24 mouse cellular contexts compared by ENCODE assay signal in genomic region chr5:12584886-12585285, GRCm38 (mm10).
"Had no signal": no experiment of that assay in that cellular context is flagged by ENCODE, and none has a peak within 500 bp of the region (broad histone marks: within the 10 kb centered on the region; RNA-seq: fewer than 3 reads in every experiment).

No protein-coding gene starts in this region.

- H3K27me3 ChIP-seq: kidney, embryonic 15.5 days; limb, embryonic 12.5 days; limb, embryonic 15.5 days; midbrain, embryonic 13.5 days had no signal

- H3K4me1 ChIP-seq: midbrain, embryonic 10.5 days; midbrain, embryonic 13.5 days had no signal

- H3K4me2 ChIP-seq: kidney, embryonic 15.5 days; limb, embryonic 12.5 days; limb, embryonic 15.5 days; liver, embryonic 11.5 days; lung, embryonic 14.5 days; midbrain, embryonic 13.5 days; neural tube, embryonic 13.5 days had no signal

- ATAC-seq: intestine, postnatal 0 days; liver, postnatal 0 days; lung, postnatal 0 days; midbrain, embryonic 13.5 days; midbrain, embryonic 16.5 days had no signal

- H3K4me3 ChIP-seq: kidney, embryonic 15.5 days; limb, embryonic 12.5 days; limb, embryonic 15.5 days; midbrain, embryonic 10.5 days; midbrain, embryonic 13.5 days; myocyte; neural tube, embryonic 13.5 days had no signal

- DNase-seq: kidney, adult 2 months; kidney, postnatal 14 days; kidney, postnatal 4 days; left cerebral cortex, postnatal 4 days; liver, postnatal 0 days; lung, embryonic 14.5 days; right cerebral cortex, postnatal 25 days; spleen, adult 18-20 months; thymus, adult 2 months; thymus, postnatal 14 days; thymus, postnatal 4 days had no signal

- H3K9ac ChIP-seq: kidney, embryonic 15.5 days; limb, embryonic 12.5 days; limb, embryonic 15.5 days; liver, embryonic 14.5 days; liver, postnatal 0 days; lung, embryonic 14.5 days; midbrain, embryonic 13.5 days; neural tube, embryonic 13.5 days had no signal

- H3K36me3 ChIP-seq: midbrain, embryonic 10.5 days; midbrain, embryonic 13.5 days; neural tube, embryonic 13.5 days had no signal

- H3K27ac ChIP-seq: kidney, embryonic 15.5 days; limb, embryonic 12.5 days; limb, embryonic 15.5 days; liver, embryonic 14.5 days; macrophage; midbrain, embryonic 10.5 days; midbrain, embryonic 13.5 days; neural tube, embryonic 13.5 days had no signal

- H3K9me3 ChIP-seq: kidney, embryonic 15.5 days; limb, embryonic 12.5 days; limb, embryonic 15.5 days; midbrain, embryonic 10.5 days; midbrain, embryonic 13.5 days; neural tube, embryonic 13.5 days had no signal
